ENCODE assay signal across 19 mouse cellular contexts in the genomic region with DNA sequence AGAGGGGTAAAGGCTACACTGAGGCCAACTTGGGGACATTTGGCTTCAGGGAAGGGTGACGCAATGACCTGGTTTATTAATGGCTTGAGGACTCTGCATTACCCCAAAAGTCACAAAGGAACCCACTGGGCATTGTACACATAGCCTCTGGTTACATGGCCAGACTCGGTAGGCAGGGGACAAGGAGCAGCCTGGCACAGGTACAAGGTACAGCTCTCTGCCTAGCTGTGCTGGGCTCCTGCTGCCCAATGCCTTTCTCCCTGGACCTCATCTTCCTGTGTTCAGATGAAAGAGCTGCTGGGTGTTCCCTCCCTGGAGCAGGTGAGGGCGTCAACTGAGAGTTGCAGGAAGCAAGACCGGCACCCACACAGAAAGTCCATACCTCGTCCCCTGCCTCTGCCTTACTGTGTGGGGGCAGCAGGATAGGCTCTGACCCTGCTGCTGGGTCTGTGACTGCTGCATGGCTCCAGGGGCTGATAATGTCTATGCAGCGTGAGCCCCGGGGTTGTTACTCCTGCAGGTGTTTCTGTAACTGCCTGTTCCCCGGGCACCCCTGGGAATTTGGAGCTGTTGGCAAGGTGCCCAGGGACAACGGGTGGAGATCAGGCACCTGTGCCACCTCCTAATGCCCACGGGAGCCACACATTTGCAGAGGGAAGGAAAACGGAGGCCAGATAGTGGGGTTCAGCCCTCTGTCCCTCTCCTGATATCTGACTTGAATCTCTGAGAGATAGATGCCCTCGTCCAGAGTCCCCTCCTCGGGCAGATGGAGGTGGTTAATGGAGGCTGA. TPM values are rescaled to one million over a fixed set of nuclear protein-coding genes. Genes with fewer than 3 reads are reported as not detected.
DNase-seq lines count a peak whose midpoint lies in the region; ATAC-seq lines count a peak whose summit lies in the region.
"Had no signal": no experiment of that assay in that cellular context is flagged by ENCODE, and none has a peak within 500 bp of the region (broad histone marks: within the 10 kb centered on the region; RNA-seq: fewer than 3 reads in every experiment).

No protein-coding gene starts in this region.

- peaks cover 9% of the 10 kb centered on the region; the same call in 1 of the 2 replicates for H3K4me1 ChIP-seq in stomach, embryonic 15.5 days

- ATAC-seq in cerebellum, adult (ENCODE audit: insufficient number of reproducible peaks, low FRiP score, low TSS enrichment) = no peak
- ATAC-seq in stomach, embryonic 15.5 days (ENCODE audit: insufficient read depth, low FRiP score, low read depth) = peak; percentile 32; the same call in 1 of the 2 replicates
- ATAC-seq in megakaryocyte, adult 5-6 weeks (ENCODE audit: poor library complexity, severe bottlenecking) = no peak
- ATAC-seq: activated CD4-positive, CD25-positive, alpha-beta regulatory T cell, adult 4 months; forebrain, embryonic 15.5 days; Patski had no signal

- H3K27me3 ChIP-seq in stomach, embryonic 15.5 days (replicated peaks) = no peaks in the 10 kb centered on the region
- H3K27me3 ChIP-seq: forebrain, embryonic 15.5 days; hindbrain, embryonic 15.5 days; Patski had no signal

- H3K36me3 ChIP-seq in stomach, embryonic 15.5 days = no peaks in the 10 kb centered on the region
- H3K36me3 ChIP-seq: embryonic facial prominence, embryonic 12.5 days; forebrain, embryonic 15.5 days; heart, embryonic 13.5 days; hindbrain, embryonic 15.5 days had no signal

- no peak overlapping the region for H3K27ac ChIP-seq in stomach, embryonic 15.5 days
- H3K27ac ChIP-seq: embryonic facial prominence, embryonic 12.5 days; forebrain, embryonic 15.5 days; heart, embryonic 13.5 days; hindbrain, embryonic 15.5 days had no signal

- no peak overlapping the region for H3K4me3 ChIP-seq in stomach, embryonic 15.5 days (replicated peaks)
- H3K4me3 ChIP-seq: embryonic facial prominence, embryonic 12.5 days; forebrain, embryonic 15.5 days; heart, embryonic 13.5 days; hindbrain, embryonic 15.5 days had no signal

- no peak overlapping the region for H3K9ac ChIP-seq in stomach, embryonic 15.5 days
- H3K9ac ChIP-seq: embryonic facial prominence, embryonic 12.5 days; forebrain, embryonic 15.5 days; heart, embryonic 13.5 days; hindbrain, embryonic 15.5 days had no signal

- H3K9me3 ChIP-seq in stomach, embryonic 15.5 days = no peaks in the 10 kb centered on the region
- H3K9me3 ChIP-seq: embryonic facial prominence, embryonic 12.5 days; forebrain, embryonic 15.5 days; heart, embryonic 13.5 days; hindbrain, embryonic 15.5 days had no signal

- 65% methylated on average over 13 of the region's 13 CpGs for WGBS in stomach, embryonic 15.5 days

- no peak overlapping the region for H3K4me2 ChIP-seq in stomach, embryonic 15.5 days
- H3K4me2 ChIP-seq: embryonic facial prominence, embryonic 12.5 days; forebrain, embryonic 15.5 days; heart, embryonic 13.5 days; hindbrain, embryonic 15.5 days had no signal

- peak; percentile 70 for DNase-seq in cerebellum, adult 11-12 months
- peak; percentile 37 for DNase-seq in kidney, postnatal 10 days
- DNase-seq in kidney, adult 8-10 months = no peak
- DNase-seq in cerebellum, adult 8-10 months = peak; percentile 50
- DNase-seq in adrenal gland, adult 18-20 months (ENCODE audit: low spot score in 2 of 2) = no peak
- DNase-seq: adrenal gland, adult 2 months; adrenal gland, postnatal 25 days; gastrocnemius, postnatal 36 days; heart, adult 11 months; heart, postnatal 36 days had no signal

RNA-seq across cellular contexts. Expression of gene Rap1gap, which starts 7.4 kb away (rescaled TPM):
- polyA plus RNA-seq in stomach, embryonic 15.5 days (2015; fragmentation: Nextera tagmentation; extraction: Ambion mirVana) = 59.1 and 73.0 TPM in 2 replicates
- 0.31 and 0.87 TPM in 2 replicates for total RNA-seq in megakaryocyte, adult 5-6 weeks (2015)
- 0.88 and 0.98 TPM in 2 replicates for total RNA-seq in megakaryocyte, adult 5-6 weeks (2017)
- 100 to 1,000 TPM in 1 of 2 experiments, 10 to 100 TPM in 1; 94.7 to 131 TPM for total RNA-seq in adrenal gland, adult 18-20 months (2021)

Comparison
In these comparisons a context has a peak if more than half of its experiments do, and no peak if none do; other contexts are left out.
1. DNase-seq: peak in cerebellum, adult 11-12 months (single experiment), kidney, postnatal 10 days (single experiment) and cerebellum, adult 8-10 months (single experiment); none in kidney, adult 8-10 months (0 of 2) and adrenal gland, adult 18-20 months (0 of 2).
2. RNA of gene Rap1gap, which starts 7.4 kb away (total RNA-seq): 94.7 to 131 TPM in adrenal gland, adult 18-20 months; 0.31 to 0.98 TPM in megakaryocyte, adult 5-6 weeks; every median in the first group is over 10 times any median in the second.